ENCODE assay signal across 9 mouse cellular contexts in the genomic region with DNA sequence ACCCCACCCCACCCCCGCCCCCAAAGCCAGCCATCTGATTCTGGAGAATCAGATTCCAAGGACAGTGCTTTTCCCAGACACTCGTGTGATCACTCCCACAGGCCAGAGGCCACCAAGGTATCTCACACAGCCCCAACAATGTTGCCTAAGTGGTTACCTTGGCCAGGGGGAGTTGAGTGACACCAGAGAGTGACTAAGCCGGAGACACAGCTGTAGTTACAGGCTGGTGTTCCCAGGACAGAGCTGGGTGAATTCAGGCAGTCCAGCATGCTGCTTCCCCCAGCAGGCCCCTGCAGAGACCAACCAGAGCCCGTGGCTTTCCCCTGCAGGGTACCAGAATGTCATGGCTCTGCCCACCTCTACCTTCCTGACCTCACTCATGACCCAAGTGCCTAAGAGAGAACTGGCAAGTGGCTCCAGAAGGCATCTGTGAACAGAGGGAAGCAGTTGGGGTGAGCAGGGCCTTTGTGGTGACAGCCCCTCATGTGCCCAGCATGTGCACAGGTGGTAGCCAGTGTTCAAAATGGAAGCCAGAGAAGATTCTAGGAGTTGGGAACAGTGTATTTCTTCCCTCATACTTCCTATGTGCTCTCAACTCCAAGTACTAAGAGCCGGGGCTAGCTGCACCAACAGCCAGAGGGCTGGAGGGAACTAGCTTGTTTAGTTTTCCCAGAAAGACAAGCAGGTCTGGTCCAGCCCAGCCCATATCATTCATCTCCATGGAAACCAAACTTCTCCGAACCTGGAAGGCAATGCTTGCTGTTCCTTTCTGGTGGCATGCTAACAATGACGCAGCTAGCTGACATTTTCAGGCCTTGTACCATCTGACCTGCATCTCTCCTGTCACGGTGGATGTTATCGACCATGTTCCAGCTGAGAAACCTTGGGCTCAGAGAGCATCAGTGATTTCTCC. TPM values are rescaled to one million over a fixed set of nuclear protein-coding genes. Genes with fewer than 3 reads are reported as not detected.
DNase-seq lines count a peak whose midpoint lies in the region; ATAC-seq and TF ChIP-seq lines count a peak whose summit lies in the region.
"Had no signal": no experiment of that assay in that cellular context is flagged by ENCODE, and none has a peak within 500 bp of the region (broad histone marks: within the 10 kb centered on the region; RNA-seq: fewer than 3 reads in every experiment).

No protein-coding gene starts in this region.

- H3K9me3 ChIP-seq in hindbrain, embryonic 10.5 days: no peaks in the 10 kb centered on the region
- H3K9me3 ChIP-seq in hindbrain, embryonic 16.5 days (ENCODE audit: control insufficient read depth, low read length): no peaks in the 10 kb centered on the region
- H3K9me3 ChIP-seq in limb, embryonic 13.5 days: no peaks in the 10 kb centered on the region
- H3K9me3 ChIP-seq: heart, embryonic 12.5 days; neural tube, embryonic 15.5 days had no signal

- H3K4me2 ChIP-seq in hindbrain, embryonic 16.5 days (ENCODE audit: low read length): no peak overlapping the region
- H3K4me2 ChIP-seq in limb, embryonic 13.5 days (replicated peaks): no peak overlapping the region
- H3K4me2 ChIP-seq: heart, embryonic 12.5 days; neural tube, embryonic 15.5 days had no signal

- H3K36me3 ChIP-seq in hindbrain, embryonic 10.5 days: no peaks in the 10 kb centered on the region
- H3K36me3 ChIP-seq in hindbrain, embryonic 16.5 days (ENCODE audit: control insufficient read depth, insufficient read depth, low read length): no peaks in the 10 kb centered on the region
- no peaks in the 10 kb centered on the region for H3K36me3 ChIP-seq in C2C12 (ENCODE audit: control insufficient read depth, insufficient read depth)
- H3K36me3 ChIP-seq in limb, embryonic 13.5 days: no peaks in the 10 kb centered on the region
- H3K36me3 ChIP-seq: heart, embryonic 12.5 days; neural tube, embryonic 15.5 days had no signal

- peak overlapping the region; percentile 8 for H3ac ChIP-seq in C2C12 (ENCODE audit: control insufficient read depth, insufficient read length, low read depth)

- H3K27ac ChIP-seq in hindbrain, embryonic 10.5 days: peak overlapping the region; percentile 77
- H3K27ac ChIP-seq in hindbrain, embryonic 16.5 days (ENCODE audit: low read depth, low read length): no peak overlapping the region
- 0 out of 2 replicates have a peak overlapping the region, but pooled peaks have one; percentile 3 for H3K27ac ChIP-seq in limb, embryonic 13.5 days
- H3K27ac ChIP-seq: neural tube, embryonic 15.5 days had no signal

- ATAC-seq in hindbrain, embryonic 16.5 days: no peak
- ATAC-seq in limb, embryonic 13.5 days (ENCODE audit: low FRiP score, low read depth): no peak

- H3K4me1 ChIP-seq in hindbrain, embryonic 10.5 days (replicated peaks): peaks cover 73% of the 10 kb centered on the region
- H3K4me1 ChIP-seq in hindbrain, embryonic 16.5 days (ENCODE audit: control insufficient read depth, insufficient read depth, low read depth, low read length): peaks cover 23% of the 10 kb centered on the region
- H3K4me1 ChIP-seq in limb, embryonic 13.5 days: peaks cover 33% of the 10 kb centered on the region

- no peak for DNase-seq in hindbrain, embryonic 10.5 days (ENCODE audit: low spot score)
- DNase-seq in ZHBTc4 (ENCODE audit: low read depth, low spot score): peak; percentile 32
- DNase-seq in cerebellum, adult 9-10 months: no peak
- no peak for DNase-seq in kidney, adult 18-20 months

- TF ChIP-seq CTCF in C2C12 (IDR thresholded peaks at IDR 0.05; ENCODE audit: control insufficient read depth, insufficient read depth, insufficient read length): no peak

- no peak overlapping the region for H3K9ac ChIP-seq in hindbrain, embryonic 16.5 days (ENCODE audit: low read depth, low read length)
- no peak overlapping the region for H3K9ac ChIP-seq in limb, embryonic 13.5 days
- H3K9ac ChIP-seq: heart, embryonic 12.5 days; neural tube, embryonic 15.5 days had no signal

- 33% methylated on average over 9 of the region's 9 CpGs for WGBS in hindbrain, embryonic 10.5 days
- WGBS in hindbrain, embryonic 16.5 days: 38% methylated on average over 9 of the region's 9 CpGs
- WGBS in limb, embryonic 13.5 days: 59% methylated on average over 9 of the region's 9 CpGs

- no peaks in the 10 kb centered on the region for H3K79me2 ChIP-seq in C2C12 (ENCODE audit: control insufficient read depth, insufficient read depth)

- H3K79me3 ChIP-seq in C2C12 (ENCODE audit: low read depth): no peaks in the 10 kb centered on the region

- no peak overlapping the region for H3K4me3 ChIP-seq in hindbrain, embryonic 10.5 days
- no peak overlapping the region for H3K4me3 ChIP-seq in hindbrain, embryonic 16.5 days (ENCODE audit: low read length)
- no peak overlapping the region for H3K4me3 ChIP-seq in C2C12 (ENCODE audit: insufficient read depth, poor library complexity, severe bottlenecking)
- H3K4me3 ChIP-seq in limb, embryonic 13.5 days: no peak overlapping the region
- H3K4me3 ChIP-seq: heart, embryonic 12.5 days; neural tube, embryonic 15.5 days had no signal

- peaks cover 22% of the 10 kb centered on the region; the same call in 1 of the 2 replicates for H3K27me3 ChIP-seq in hindbrain, embryonic 10.5 days (ENCODE audit: insufficient read depth, poor library complexity, severe bottlenecking)
- no peaks in the 10 kb centered on the region for H3K27me3 ChIP-seq in hindbrain, embryonic 16.5 days (replicated peaks; ENCODE audit: control insufficient read depth, insufficient read depth, low read length)
- H3K27me3 ChIP-seq in C2C12 (ENCODE audit: control insufficient read depth, insufficient read depth, insufficient read length): no peaks in the 10 kb centered on the region
- no peaks in the 10 kb centered on the region for H3K27me3 ChIP-seq in limb, embryonic 13.5 days
- H3K27me3 ChIP-seq: neural tube, embryonic 15.5 days had no signal

TF ChIP-seq in C2C12, 6 proteins besides CTCF, POLR2A, EP300 and RAD21:
- TF ChIP-seq USF1 (IDR thresholded peaks at IDR 0.05; ENCODE audit: low read depth): no peak
- TF ChIP-seq CEBPB (IDR thresholded peaks at IDR 0.05; ENCODE audit: low read depth): no peak
- no peak for TF ChIP-seq MAX (IDR thresholded peaks at IDR 0.05)
- TF ChIP-seq MYOG (IDR thresholded peaks at IDR 0.05; ENCODE audit: control insufficient read depth, extremely low read depth, insufficient read length): no peak
- peak; percentile 56 for TF ChIP-seq MYOD1 (IDR thresholded peaks at IDR 0.05; ENCODE audit: control insufficient read depth, insufficient read length, low read depth)
- no peak for TF ChIP-seq FOSL1 (IDR thresholded peaks at IDR 0.05; ENCODE audit: insufficient read depth, low read length, poor library complexity, severe bottlenecking)

RNA-seq across cellular contexts. Expression of a gene that starts 18.5 kb away (rescaled TPM):
- polyA plus RNA-seq in hindbrain, embryonic 10.5 days (2016; fragmentation: Nextera tagmentation; extraction: Ambion mirVana): 99.4 and 149 TPM in 2 replicates
- 43.4 and 45.9 TPM in 2 replicates for polyA plus RNA-seq in hindbrain, embryonic 16.5 days (2015; fragmentation: Nextera tagmentation; extraction: Ambion mirVana)
- 24.3 TPM for polyA plus RNA-seq in C2C12 (2012; fragmentation: generic; extraction: Trizol)
- 23.0 and 25.4 TPM in 2 replicates for polyA plus RNA-seq in limb, embryonic 13.5 days (2015; fragmentation: Nextera tagmentation; extraction: Ambion mirVana)

RNA-seq across cellular contexts. Expression of a gene that starts 34.8 kb away (rescaled TPM):
- polyA plus RNA-seq in hindbrain, embryonic 10.5 days (2016; fragmentation: Nextera tagmentation; extraction: Ambion mirVana): 0.90 and 1.3 TPM in 2 replicates
- 1.8 and 2.3 TPM in 2 replicates for polyA plus RNA-seq in hindbrain, embryonic 16.5 days (2015; fragmentation: Nextera tagmentation; extraction: Ambion mirVana)
- 0.08 TPM for polyA plus RNA-seq in C2C12 (2012; fragmentation: generic; extraction: Trizol)
- 1.6 and 1.8 TPM in 2 replicates for polyA plus RNA-seq in limb, embryonic 13.5 days (2015; fragmentation: Nextera tagmentation; extraction: Ambion mirVana)

RNA-seq across cellular contexts. Expression of a gene that starts 50.5 kb away (rescaled TPM):
- polyA plus RNA-seq in hindbrain, embryonic 10.5 days (2016; fragmentation: Nextera tagmentation; extraction: Ambion mirVana): 0.22 and 0.31 TPM in 2 replicates
- polyA plus RNA-seq in hindbrain, embryonic 16.5 days (2015; fragmentation: Nextera tagmentation; extraction: Ambion mirVana): 0.36 and 0.46 TPM in 2 replicates
- polyA plus RNA-seq in C2C12 (2012; fragmentation: generic; extraction: Trizol): 0.06 TPM
- 0.22 and 0.43 TPM in 2 replicates for polyA plus RNA-seq in limb, embryonic 13.5 days (2015; fragmentation: Nextera tagmentation; extraction: Ambion mirVana)
